Mouse (Mus musculus): ENCODE data around the gene Gm7929. TPM values are rescaled to one million over a fixed set of nuclear protein-coding genes. Genes with fewer than 3 reads are reported as not detected.

The Gm7929 gene
- not detected in 2 replicates for polyA plus RNA-seq (2015; fragmentation: Nextera tagmentation; extraction: Ambion mirVana)

DNA sequence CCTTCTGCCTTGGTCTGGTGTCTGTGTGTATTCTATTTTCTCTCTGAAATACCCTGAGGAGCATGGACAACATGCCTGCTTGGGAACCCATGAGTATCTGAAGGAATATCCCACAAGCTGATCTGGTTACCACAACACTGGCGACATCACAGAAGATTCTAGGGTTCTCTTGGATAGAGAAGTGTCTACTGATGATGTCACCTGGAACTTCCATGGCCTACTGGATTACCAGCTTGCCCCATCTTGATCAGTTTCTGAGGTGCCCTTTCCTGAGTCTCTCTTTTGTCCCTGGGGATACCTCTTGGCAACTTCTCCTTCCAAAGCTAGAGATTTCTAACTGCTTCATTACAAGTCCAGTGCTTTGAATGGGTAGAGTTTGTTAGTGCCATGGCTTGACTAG is at the start of gene Gm7929:
Gene Gm7929 (minus strand): TSS at position 101 of the 400 bp plus-strand sequence.

DNA sequence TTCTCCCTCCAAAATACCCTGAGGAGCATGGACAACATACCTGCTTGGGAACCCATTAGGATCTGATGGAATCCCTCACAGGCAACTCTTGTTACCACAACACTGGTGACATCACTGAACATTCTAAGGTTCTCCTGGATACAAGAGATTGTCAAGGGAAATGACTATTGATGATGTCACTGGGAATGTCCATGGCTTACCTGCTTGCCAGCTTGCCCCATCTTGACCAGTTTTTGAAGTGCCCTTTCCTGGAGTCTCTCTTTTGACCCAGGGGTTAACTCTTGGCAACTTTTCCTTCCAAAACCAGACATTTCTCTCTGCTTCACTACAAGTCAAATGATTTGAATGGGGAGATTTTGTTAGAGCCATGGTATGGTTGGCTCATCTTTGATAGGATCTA is 21.9 kb upstream of the Gm7929 start, which contains the start of gene Gm47189:
Gene Gm47189 (minus strand): TSS at position 101 of the 400 bp plus-strand sequence.

DNA sequence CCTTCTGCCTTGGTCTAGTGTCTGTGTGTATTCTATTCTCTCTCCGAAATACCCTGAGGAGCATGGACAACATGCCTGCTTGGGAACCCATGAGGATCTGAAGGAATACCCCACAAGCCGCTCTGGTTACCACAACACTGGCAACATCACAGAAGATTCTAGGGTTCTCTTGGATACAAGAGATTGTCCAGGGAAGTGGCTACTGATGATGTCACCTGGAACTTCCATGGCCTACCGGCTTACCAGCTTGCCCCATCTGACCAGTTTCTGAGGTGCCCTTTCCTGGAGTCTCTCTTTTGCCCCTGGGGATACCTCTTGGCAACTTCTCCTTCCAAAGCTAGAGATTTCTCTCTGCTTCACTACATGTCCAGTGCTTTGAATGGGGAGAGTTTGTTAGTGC is 48.6 kb downstream of the Gm7929 start, which contains the start of gene Gm8068:
Gene Gm8068 (minus strand): TSS at position 101 of the 400 bp plus-strand sequence.

Other genes starting within 250 kb of the Gm7929 start
- gene Gm7970, start 195.0 kb downstream of the Gm7929 start, polyA plus RNA-seq (2015; fragmentation: Nextera tagmentation; extraction: Ambion mirVana), result not detected in 2 replicates
- gene 1700049E17Rik2, start 177.4 kb downstream of the Gm7929 start, polyA plus RNA-seq (2015; fragmentation: Nextera tagmentation; extraction: Ambion mirVana), result not detected in 2 replicates
- not detected in 2 replicates for gene Gm3072, start 126.0 kb downstream of the Gm7929 start, polyA plus RNA-seq (2015; fragmentation: Nextera tagmentation; extraction: Ambion mirVana)
- not detected in 2 replicates for gene Gm3676, start 104.1 kb downstream of the Gm7929 start, polyA plus RNA-seq (2015; fragmentation: Nextera tagmentation; extraction: Ambion mirVana)
- not detected in 2 replicates for gene Gm8068, start 48.7 kb downstream of the Gm7929 start, polyA plus RNA-seq (2015; fragmentation: Nextera tagmentation; extraction: Ambion mirVana)
- gene Gm47189, start 21.8 kb upstream of the Gm7929 start, polyA plus RNA-seq (2015; fragmentation: Nextera tagmentation; extraction: Ambion mirVana), result not detected in 2 replicates
- gene Gm7980, start 156.7 kb upstream of the Gm7929 start, polyA plus RNA-seq (2015; fragmentation: Nextera tagmentation; extraction: Ambion mirVana), result not detected in 2 replicates
- not detected in 2 replicates for gene 1700049E17Rik1, start 174.3 kb upstream of the Gm7929 start, polyA plus RNA-seq (2015; fragmentation: Nextera tagmentation; extraction: Ambion mirVana)
- gene 1700024B05Rik, start 193.4 kb upstream of the Gm7929 start, polyA plus RNA-seq (2015; fragmentation: Nextera tagmentation; extraction: Ambion mirVana), result not detected in 2 replicates
- not detected in 2 replicates for gene Gm6401, start 217.3 kb upstream of the Gm7929 start, polyA plus RNA-seq (2015; fragmentation: Nextera tagmentation; extraction: Ambion mirVana)
- gene Gm3543, start 232.7 kb upstream of the Gm7929 start, polyA plus RNA-seq (2015; fragmentation: Nextera tagmentation; extraction: Ambion mirVana), result not detected in 2 replicates

Data from urinary bladder, postnatal 0 days (tissue).